Mouse (Mus musculus) erythroblast, embryonic 14.5 days (primary cell): ENCODE data around the gene Slc41a2. TPM values are rescaled to one million over a fixed set of nuclear protein-coding genes. Genes with fewer than 3 reads are reported as not detected.

Source experiments
- H3K27me3 ChIP-seq: 2 replicates; pipeline ENCODE4 v1.6.1; 2012; ENCODE audit warnings: inconsistent platforms; ENCODE audit not compliant: control insufficient read depth
- H3K36me3 ChIP-seq: 2 replicates; pipeline ENCODE4 v1.6.1; 2012; ENCODE audit warnings: mild to moderate bottlenecking, inconsistent platforms; ENCODE audit not compliant: control insufficient read depth
- H3K4me1 ChIP-seq: 2 replicates; pipeline ENCODE4 v1.6.1; 2012; ENCODE audit warnings: inconsistent platforms; ENCODE audit not compliant: control insufficient read depth
- H3K4me3 ChIP-seq: replicated peaks from 2 replicates; pipeline ENCODE3; 2012; ENCODE audit warnings: moderate library complexity, mild to moderate bottlenecking, inconsistent platforms
- H3K9me3 ChIP-seq: 2 replicates; pipeline ENCODE4 v1.6.1; 2012; ENCODE audit warnings: low read length, inconsistent platforms, mixed read lengths; ENCODE audit not compliant: control insufficient read depth
- GATA1 ChIP-seq: IDR thresholded peaks from 2 replicates; pipeline ENCODE4 v1.6.1; 2012; ENCODE audit warnings: low read length, inconsistent platforms, mixed read lengths
- TAL1 ChIP-seq: IDR thresholded peaks from 3 replicates; pipeline ENCODE4 v1.6.1; 2012; ENCODE audit warnings: low read length, inconsistent platforms, mixed read lengths
- polyA plus RNA-seq: library from polyadenylated mRNA; stranded (reverse); fragments of >175 nt; gene quantifications from 2 replicates; pipeline ENCODE4 v1.2.3, GENCODE M21; 2012

Gene Slc41a2
- polyA plus RNA-seq, 1 experiment: not detected

DNA sequence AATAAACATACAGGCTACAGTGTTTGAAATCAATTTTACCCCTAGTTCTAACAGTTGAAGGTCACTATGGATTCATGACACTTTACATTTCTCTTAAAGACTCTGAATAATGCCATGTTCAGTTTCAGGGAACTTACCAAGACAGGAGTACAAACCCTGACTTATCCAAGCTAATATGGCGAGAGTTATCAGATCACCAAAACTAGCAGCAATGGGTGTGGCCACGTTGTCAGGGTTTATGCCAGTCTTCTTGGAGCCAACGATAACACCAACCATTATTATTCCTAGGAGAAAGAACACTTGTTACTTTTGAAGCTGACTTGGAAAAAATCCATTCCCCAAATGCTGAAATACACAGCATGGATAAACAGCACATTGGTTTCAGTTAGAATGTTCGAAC is 40.7 kb downstream of the Slc41a2 start:
- H3K4me3 ChIP-seq: no peak overlapping the region
- no peaks in the 10 kb centered on the region for H3K36me3 ChIP-seq
- TF ChIP-seq GATA1 (no peak), TAL1 (no peak)
- H3K9me3 ChIP-seq: no peaks in the 10 kb centered on the region
- no peaks in the 10 kb centered on the region for H3K27me3 ChIP-seq
- H3K4me1 ChIP-seq: peaks cover 8% of the 10 kb centered on the region

DNA sequence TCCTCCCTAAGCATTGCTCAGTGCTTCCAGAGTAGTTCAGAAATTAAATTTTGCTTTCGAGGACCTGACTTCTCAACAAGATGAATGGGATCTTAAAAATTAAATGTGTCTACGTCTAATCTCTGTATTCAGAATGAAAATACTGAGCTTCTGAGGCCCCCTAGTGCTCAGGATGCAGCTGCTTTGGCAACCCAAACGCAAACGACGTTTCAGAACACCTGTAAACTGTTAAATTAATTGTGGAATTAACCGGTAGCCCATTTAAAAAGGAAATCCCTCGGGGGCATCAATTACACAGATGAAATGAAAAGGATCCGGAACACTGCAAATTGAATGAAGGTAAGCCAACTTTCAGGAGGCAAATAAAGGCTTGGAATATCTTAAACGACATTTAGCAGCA is 42.9 kb downstream of the Slc41a2 start:
- TF ChIP-seq TAL1: no peak
- no peak for TF ChIP-seq GATA1
- H3K36me3 ChIP-seq: no peaks in the 10 kb centered on the region
- no peaks in the 10 kb centered on the region for H3K27me3 ChIP-seq
- H3K4me3 ChIP-seq: no peak overlapping the region
- H3K9me3 ChIP-seq: no peaks in the 10 kb centered on the region
- peaks cover 8% of the 10 kb centered on the region for H3K4me1 ChIP-seq

DNA sequence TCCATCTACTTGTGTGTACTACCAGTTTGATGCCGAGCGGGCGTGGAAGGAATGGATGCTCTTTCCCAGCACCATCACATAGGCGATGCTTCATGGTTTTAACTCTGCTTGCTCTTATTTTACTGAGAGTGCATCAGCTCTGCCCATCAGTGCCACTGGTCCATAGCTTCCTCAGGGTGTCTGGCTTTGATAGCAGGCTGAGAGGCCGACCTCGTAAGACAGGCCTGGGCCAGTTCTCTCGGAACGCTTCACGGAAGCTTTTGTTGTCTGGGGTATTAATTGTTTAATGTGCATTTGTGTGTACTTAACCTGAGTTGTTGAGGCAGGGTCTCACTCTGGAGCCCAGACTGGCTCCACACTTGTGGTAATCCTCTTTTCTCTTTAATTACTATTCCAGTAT is 44.3 kb downstream of the Slc41a2 start:
- TF ChIP-seq GATA1 (no peak), TAL1 (no peak)
- Histone ChIP-seq H3K36me3 (no peaks in the 10 kb centered on the region), H3K27me3 (no peaks in the 10 kb centered on the region), H3K9me3 (no peaks in the 10 kb centered on the region), H3K4me1 (peaks cover 8% of the 10 kb centered on the region), H3K4me3 (no peak overlapping the region)

DNA sequence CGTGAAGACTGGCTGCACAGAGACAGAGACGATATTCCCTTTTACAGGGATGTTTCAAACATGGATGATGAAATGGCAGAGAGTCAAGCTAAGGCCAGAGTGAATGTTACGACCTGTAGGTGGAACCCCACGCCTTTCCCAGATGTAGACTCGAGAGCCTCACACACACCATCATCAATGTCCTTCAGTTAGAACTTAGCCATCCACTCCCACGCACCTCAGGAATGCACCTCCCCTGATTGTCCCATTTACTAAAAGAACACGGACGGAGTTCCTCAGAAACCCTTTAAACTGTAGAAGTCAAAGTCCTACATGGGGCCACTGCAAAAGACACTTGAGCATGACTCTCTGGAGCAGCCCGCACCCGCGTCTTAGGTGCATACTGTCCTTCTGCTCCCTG is 46.0 kb downstream of the Slc41a2 start:
- Histone ChIP-seq H3K27me3 (no peaks in the 10 kb centered on the region), H3K4me1 (peaks cover 3% of the 10 kb centered on the region), H3K36me3 (no peaks in the 10 kb centered on the region), H3K9me3 (no peaks in the 10 kb centered on the region), H3K4me3 (no peak overlapping the region)
- TF ChIP-seq TAL1 (no peak), GATA1 (no peak)

DNA sequence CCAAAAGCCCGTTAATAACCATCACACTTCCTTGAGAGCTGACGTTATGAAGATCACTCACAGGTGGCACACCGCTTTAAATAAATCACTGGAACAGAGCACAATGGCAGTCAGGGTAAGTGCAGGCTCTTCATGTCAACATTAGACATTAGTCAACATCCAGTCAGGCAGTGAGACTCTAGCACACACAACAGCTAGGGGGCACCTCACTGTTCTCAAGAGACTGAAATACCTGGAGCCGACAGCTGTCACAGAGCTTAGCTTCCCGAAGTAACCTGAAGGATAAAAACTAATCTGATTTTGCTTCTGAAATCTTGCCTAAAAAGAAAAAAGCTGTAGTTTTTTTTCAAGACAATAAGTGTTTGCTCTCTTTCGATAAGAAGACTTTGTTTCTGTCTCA is 49.9 kb downstream of the Slc41a2 start:
- no peaks in the 10 kb centered on the region for H3K4me1 ChIP-seq
- no peaks in the 10 kb centered on the region for H3K9me3 ChIP-seq
- no peak for TF ChIP-seq GATA1
- no peak for TF ChIP-seq TAL1
- no peaks in the 10 kb centered on the region for H3K36me3 ChIP-seq
- no peaks in the 10 kb centered on the region for H3K27me3 ChIP-seq
- H3K4me3 ChIP-seq: no peak overlapping the region

DNA sequence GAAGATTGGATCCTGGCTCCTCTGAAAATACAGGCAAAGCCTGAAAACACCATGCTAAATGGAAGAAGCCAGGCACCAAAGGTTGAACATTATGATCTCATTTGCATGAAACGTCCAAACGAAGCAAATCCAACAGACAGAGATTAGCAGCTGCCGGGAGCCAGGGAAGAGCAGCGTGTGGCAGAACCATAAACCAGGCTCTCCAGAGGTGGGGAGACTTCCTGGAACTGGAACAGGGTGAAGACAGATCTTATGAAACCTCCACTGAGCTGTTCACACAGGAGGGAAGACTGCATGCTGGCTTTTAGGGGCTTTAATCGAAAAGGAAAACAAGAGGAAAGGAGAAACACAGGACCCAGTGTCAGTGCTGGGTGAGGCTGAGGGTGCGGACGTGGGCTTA is 51.3 kb downstream of the Slc41a2 start:
- Histone ChIP-seq H3K4me1 (no peaks in the 10 kb centered on the region), H3K27me3 (no peaks in the 10 kb centered on the region), H3K36me3 (no peaks in the 10 kb centered on the region), H3K4me3 (no peak overlapping the region), H3K9me3 (no peaks in the 10 kb centered on the region)
- TF ChIP-seq GATA1 (no peak), TAL1 (no peak)

DNA sequence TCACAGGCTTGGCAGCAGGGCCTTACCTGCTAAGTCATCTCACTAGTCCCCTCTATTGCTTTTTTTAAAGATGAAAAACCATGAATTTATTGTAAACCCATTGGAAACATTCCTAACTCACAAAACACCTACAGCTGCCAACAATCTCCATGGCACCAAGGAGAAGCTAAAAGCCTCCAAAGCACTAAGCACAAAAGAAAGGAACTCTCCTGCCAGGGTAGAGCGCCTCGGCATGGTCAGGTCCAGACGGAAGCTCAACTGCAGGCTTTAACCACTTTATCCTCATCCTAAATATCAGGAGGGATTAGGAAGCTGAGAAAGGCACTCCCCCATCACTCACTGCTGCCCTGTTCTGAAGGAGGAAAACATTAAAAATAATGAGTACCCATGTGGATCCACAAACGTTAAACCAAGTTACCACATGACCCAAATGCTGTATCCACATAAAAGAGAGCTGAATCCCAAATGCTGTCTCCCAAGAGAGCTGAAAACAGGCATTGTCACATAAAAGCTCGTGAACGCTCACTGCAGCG is 51.9 kb downstream of the Slc41a2 start:
- no peaks in the 10 kb centered on the region for H3K27me3 ChIP-seq
- TF ChIP-seq TAL1 (no peak), GATA1 (no peak)
- H3K4me3 ChIP-seq: no peak overlapping the region
- H3K36me3 ChIP-seq: no peaks in the 10 kb centered on the region
- no peaks in the 10 kb centered on the region for H3K4me1 ChIP-seq
- no peaks in the 10 kb centered on the region for H3K9me3 ChIP-seq

DNA sequence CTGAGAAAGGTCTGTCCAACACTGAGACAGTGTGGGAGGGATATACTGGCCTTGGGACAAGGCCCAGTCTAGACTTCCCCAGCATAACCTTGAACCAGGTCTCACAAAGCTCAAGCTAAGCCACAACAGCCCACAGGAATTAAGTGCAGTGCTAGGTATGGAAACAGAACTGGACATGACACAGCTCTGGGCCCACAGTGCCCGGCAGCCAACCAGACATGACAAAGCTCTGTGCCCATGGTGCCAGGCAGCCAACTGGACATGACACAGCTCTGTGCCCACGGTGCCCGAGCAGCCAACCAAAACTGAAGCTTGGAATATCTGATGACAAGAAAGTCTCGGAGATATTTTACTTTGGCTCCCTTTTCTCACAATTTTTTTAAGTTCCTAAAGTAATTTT is 52.8 kb downstream of the Slc41a2 start:
- no peak overlapping the region for H3K4me3 ChIP-seq
- H3K4me1 ChIP-seq: no peaks in the 10 kb centered on the region
- H3K27me3 ChIP-seq: no peaks in the 10 kb centered on the region
- H3K9me3 ChIP-seq: no peaks in the 10 kb centered on the region
- no peak for TF ChIP-seq GATA1
- no peak for TF ChIP-seq TAL1
- H3K36me3 ChIP-seq: no peaks in the 10 kb centered on the region

DNA sequence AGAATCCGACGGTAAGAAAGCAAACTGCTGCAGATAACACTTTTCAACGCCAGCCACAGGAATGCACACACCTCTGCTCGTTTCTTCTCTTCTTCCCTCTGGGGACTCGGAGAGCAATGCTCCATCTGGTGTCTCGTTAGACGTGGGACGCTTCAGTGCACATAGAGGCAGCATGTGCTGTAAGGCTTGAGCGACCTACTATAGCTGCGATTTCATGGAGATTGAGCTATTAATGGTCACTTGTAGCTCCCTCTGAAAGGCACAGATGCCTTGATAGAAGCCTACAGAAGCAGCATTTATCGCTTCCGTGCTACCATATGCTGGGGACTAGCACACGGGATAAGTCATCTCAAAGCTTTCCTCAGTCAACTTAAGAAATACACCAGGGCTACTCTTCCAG is 71.0 kb downstream of the Slc41a2 start:
- no peak for TF ChIP-seq TAL1
- TF ChIP-seq GATA1: no peak
- no peaks in the 10 kb centered on the region for H3K27me3 ChIP-seq
- H3K4me3 ChIP-seq: no peak overlapping the region

DNA sequence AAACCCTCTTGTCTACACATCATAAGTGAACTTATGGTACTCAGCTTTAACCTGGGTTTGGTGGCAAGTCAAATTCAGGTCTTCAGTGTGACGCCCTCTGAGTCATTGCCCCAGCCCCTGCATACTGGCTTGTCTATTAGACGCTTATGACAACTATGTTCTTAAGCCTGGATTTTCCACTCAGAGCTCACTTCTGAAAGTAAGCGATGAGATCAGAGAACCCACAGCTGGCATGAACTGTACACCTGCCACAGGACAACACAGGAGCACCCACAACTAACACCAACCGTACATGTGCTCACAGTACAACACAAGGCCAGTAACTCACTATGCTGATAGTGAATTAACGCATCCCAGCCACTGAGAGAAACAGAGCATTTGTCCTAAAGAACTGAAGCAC is 71.4 kb downstream of the Slc41a2 start:
- H3K9me3 ChIP-seq: no peaks in the 10 kb centered on the region
- H3K27me3 ChIP-seq: no peaks in the 10 kb centered on the region
- TF ChIP-seq TAL1: no peak
- TF ChIP-seq GATA1: no peak
- no peak overlapping the region for H3K4me3 ChIP-seq
- H3K4me1 ChIP-seq: no peaks in the 10 kb centered on the region
- H3K36me3 ChIP-seq: no peaks in the 10 kb centered on the region

More for the DNA sequence above, 71.0 kb downstream of the Slc41a2 start:
- Histone ChIP-seq H3K4me1 (no peaks in the 10 kb centered on the region), H3K36me3 (no peaks in the 10 kb centered on the region), H3K9me3 (no peaks in the 10 kb centered on the region)
